Mouse (Mus musculus): ENCODE measurements around the gene Il4ra. TPM values are rescaled to one million over a fixed set of nuclear protein-coding genes. Genes with fewer than 3 reads are reported as not detected.
A peak's percentile ranks its signal among the peaks of the same experiment; 100 is the strongest.

The Il4ra gene
- total RNA-seq, 2 experiments from 2014 or later: 5.0 to 6.3 TPM

DNA sequence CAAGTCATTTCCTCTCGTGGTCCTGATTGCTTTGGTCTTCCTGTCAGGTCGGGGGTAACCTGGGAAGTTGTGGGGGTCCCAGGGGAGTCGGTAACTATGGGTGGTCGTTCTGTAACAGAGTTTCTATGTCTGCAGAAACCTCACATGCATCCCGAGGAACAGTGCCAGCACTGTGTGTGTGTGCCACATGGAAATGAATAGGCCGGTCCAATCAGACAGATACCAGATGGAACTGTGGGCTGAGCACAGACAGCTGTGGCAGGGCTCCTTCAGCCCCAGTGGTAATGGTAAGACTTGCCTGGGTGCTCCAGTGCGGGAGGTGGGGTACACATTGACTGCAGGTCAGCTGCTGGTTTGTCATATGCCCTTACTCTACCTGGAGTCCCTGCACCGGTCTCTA lies 17.0 kb downstream of the Il4ra start:
- peak; percentile 45 for DNase-seq
- intact Hi-C loops (cut with DNase I): no loop called here

DNA sequence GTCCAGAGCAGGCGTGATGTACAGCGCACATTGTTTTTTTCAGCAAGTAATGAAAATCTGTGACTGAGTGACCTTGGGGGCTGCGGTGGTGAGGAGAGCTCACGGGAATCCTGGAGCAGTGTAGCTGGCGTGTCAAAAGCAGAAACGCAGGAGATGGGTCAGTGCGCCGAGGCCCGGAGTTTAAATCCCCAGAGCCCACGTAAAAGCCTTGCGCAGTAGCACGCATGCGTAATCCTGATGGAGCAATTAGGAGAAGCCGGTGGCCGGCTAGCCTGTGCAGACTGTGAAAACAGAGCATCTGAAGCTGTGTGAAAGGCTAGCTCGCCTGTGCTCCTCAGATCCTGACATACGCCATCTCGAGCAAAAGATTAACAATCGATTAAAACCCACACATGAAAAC lies 20.0 kb downstream of the Il4ra start:
- no peak for DNase-seq
- intact Hi-C loops (cut with DNase I): no loop called here

DNA sequence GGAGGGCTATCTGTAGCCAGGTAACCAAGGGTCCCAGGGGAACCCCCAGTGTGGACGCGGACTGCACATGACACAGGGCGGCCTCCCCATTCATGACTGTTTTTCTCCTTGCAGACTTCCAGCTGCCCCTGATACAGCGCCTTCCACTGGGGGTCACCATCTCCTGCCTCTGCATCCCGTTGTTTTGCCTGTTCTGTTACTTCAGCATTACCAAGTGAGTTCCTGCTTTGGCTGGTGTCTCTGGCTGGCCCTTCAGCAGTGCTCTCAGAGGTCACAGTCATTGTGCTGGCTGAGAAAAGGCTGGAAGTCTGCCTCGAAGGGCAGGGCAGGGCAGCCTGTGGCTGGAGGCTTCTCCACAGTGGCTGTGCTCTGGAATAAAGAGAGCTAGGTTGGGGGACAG lies 20.8 kb downstream of the Il4ra start:
- intact Hi-C loops (cut with DNase I): no loop called here
- no peak for DNase-seq

- no peak for DNase-seq
- intact Hi-C loops (cut with DNase I): no loop called here
Observed at GRCm38 (mm10) chr7:125573849-125574248, 21.9 kb downstream of the Il4ra start.

GRCm38 (mm10) chr7:125574832-125575231 lies 22.9 kb downstream of the Il4ra start:
- intact Hi-C loops (cut with DNase I): no loop called here
- DNase-seq: no peak

- intact Hi-C loops (cut with DNase I): no loop called here
- no peak for DNase-seq
Observed at GRCm38 (mm10) chr7:125575738-125576540, 24.0 kb downstream of the Il4ra start.

- intact Hi-C loops (cut with DNase I): no loop called here
Observed at GRCm38 (mm10) chr7:125576982-125577381, 25.1 kb downstream of the Il4ra start.

DNA sequence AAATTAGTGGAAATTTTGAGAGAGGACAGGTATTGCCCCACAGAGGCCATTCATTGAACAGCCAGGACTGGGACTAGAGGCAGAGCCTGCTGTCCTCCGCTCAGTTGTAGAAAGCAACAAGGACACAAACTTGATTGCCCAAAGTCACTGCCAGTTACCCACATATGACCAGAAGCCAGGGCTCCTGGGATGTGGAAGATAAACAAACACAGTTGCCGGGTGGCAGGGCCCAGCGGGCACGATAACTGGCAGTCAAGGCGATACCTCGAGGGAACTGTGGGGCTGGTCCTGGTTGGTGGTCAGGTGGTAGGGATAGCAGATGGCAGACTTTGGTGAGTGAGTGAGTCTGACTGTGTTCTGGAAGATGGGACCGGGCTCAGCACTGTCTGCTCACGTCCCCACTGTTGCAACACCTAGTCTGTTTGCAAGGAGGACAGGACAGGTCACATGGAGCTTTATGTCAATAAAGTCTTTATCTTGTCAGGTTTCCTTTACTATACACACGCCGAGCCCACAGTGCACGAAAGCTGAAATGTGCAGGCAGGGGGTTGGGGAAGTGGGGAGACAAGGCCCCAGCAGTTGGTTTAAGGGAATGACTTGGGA lies 25.7 kb downstream of the Il4ra start:
- DNase-seq: peak; percentile 43
- intact Hi-C loops (cut with DNase I): no loop called here

More at GRCm38 (mm10) chr7:125576982-125577381, 25.1 kb downstream of the Il4ra start:
- DNase-seq: peak; percentile 83

- intact Hi-C loops (cut with DNase I): no loop called here
- DNase-seq: no peak
Observed at GRCm38 (mm10) chr7:125578106-125578505, 26.2 kb downstream of the Il4ra start.

DNA sequence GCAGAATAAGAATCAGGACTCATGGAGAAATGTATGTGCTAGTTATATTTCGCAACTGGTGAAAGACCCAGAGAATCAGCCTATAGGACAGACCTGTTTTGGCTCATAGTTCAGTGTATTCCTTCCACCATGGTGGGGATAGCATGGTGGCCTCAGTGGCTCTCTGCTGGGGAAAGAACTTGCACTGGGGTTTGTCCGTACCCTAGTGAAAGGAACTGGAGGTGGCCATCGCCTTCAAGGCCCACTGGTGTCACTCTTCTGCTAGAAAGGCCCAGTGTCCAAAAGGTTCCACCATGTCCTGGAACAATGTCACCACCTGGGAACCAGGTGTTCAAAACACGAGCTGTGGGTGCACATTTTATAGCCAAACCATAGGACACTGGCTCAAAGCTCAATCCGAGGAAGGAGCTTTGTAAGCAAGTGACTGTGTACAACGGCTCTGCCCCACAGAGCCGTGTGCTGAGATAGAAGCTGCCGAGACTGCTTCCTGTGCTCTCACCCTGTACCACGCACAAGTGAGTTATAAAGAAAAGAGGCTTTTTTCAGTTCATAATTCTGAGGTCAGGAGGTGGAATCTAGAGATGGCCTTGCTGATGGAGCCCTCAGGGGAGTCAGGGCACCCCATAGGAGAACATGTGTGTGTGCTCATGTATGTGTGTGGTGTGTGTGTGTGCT lies 27.8 kb downstream of the Il4ra start:
- DNase-seq: no peak

DNA sequence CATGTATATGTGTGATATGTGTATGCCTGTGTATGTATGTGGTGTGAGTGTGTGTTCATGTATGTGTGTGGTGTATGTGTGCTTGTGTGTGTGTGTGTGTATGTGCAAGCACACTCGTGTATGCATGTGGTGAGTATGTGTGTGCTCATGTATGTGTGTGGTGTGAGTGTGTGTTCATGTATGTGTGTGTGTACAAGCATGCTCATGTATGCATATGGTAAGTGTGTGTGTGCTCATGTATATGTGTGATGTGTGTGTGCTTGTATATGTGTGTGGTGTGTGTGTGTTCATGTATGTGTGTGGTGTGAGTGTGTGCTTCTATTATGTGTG lies 28.3 kb downstream of the Il4ra start:
- DNase-seq: no peak
- intact Hi-C loops (cut with DNase I): no loop called here

More for the DNA sequence above, 27.8 kb downstream of the Il4ra start:
- intact Hi-C loops (cut with DNase I): no loop called here

DNA sequence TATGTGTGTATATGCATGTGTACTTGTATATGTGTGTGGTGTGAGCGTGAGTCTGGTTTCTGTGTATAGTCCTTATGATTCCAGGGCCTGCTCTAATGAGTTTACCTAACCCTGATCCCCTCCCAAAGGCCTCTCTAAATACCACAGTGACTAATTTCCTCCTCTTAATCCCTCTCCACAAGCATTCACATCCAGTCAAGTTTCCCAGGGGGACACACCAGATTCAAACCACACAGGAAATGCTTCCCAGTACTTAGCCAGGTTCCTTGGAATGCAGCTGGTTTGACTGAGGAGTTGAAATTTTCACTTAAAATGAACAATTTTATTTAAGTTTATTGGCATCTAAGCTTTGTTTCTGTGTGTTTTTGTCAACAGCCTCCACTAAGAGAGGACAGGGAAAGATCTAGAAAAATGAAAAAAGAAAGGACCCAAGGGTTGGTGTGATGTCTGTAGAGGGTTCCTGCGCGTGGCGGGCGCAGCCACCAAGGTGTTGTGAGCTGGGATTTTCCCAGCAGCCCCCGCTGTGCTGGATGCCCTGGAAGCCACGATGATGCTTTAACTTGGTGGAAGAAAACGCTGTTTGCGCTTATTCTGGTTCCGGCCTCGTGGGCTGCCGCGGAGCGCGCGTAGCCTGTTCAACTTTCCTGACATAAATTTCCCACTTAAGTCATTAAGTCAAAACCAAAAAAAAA lies 28.9 kb downstream of the Il4ra start:
- intact Hi-C loops (cut with DNase I): loop anchor here (1.0 kb wide), 1 partner anchor 108 kb away; no protein-coding TSS in a partner anchor
- no peak for DNase-seq

DNA sequence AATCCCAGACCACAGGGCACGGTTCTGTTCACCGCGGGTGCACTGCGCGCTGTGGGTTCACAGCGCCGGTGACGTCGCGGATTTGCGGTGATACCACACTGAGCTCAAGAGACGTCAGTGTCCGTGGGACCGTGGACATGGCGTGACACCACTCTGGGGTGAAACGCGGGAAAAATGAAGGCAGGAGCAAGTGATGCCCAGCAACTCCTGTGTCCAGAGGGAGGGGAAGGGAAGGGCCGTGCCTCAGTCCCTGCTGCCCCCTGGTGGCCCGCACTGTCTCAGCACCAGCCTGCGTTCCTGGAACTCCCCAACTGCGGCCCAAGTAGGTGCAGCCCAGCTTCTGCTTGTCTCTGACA lies 29.4 kb downstream of the Il4ra start:
- DNase-seq: peak; percentile 89
- intact Hi-C loops (cut with DNase I): loop anchor here (1.0 kb wide), 1 partner anchor 109 kb away; no protein-coding TSS in a partner anchor

DNA sequence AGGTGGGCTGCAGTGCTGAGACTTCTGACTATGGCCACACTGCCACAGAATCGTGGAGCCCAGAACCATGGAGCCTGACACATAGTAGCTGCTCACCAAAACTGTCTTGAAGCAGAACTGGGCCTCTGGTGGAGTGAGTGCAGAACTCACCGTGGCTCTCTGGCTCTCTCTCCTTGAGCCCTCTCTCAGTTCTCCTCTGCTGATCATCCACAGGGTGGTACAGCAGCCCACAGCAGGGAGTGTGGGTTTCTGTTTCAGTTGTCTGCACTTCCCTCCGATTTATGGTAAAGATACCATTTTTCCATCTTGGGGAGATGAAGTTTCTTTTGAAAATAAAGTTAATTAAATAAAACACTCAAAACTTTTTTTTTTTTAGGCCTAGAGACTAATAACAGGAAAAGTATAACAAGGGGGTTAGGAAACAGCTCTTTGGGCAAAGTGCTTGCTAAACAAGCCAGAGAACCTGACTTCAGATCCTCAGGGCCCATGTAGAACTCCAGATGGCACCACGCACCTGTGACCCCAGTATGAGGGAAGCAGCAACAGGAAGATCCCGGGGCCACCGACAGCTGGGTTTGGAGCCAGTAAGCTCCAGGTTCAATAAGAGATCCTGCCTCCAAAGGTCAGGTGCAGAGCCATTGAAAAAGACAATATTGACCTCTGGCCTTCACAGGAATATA lies 31.5 kb downstream of the Il4ra start:
- intact Hi-C loops (cut with DNase I): no loop called here
- DNase-seq: no peak

- intact Hi-C loops (cut with DNase I): no loop called here
- no peak for DNase-seq
Observed at GRCm38 (mm10) chr7:125584005-125584369, 32.1 kb downstream of the Il4ra start.

DNA sequence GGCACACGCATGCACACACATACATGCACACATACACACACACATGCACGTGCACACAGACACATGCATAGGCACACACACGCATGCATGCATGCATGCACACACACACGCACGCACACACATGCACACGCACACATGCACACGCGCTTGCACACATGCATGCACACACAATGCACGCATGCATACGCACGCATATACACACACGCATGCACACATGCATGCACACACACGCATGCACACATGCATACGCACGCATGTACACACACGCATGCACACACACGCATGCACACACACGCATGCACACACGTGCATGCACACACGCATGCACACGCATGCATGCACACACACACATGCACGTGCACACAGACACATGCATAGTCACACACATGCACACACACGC lies 34.4 kb downstream of the Il4ra start:
- intact Hi-C loops (cut with DNase I): no loop called here
- no peak for DNase-seq

DNA sequence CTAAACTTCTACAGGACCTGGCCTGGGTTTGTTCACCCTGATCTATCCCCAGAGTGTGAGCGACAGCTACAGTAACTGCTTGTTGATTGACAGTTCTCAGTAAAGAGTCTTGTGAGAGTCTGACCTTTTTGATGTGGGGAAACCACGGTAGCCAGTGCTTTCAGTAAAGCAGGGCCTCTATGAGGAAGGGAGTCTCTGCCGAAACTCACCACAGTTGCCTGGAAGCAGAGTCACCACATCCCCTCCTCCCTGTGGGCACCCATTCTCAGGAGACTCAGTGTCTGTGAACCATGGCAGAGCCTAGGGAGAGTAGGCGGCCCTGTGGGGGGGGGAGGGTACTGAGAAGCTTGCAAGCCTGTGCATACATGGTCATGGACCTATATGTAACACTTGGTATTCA lies 36.8 kb downstream of the Il4ra start:
- intact Hi-C loops (cut with DNase I): no loop called here
- DNase-seq: no peak

DNA sequence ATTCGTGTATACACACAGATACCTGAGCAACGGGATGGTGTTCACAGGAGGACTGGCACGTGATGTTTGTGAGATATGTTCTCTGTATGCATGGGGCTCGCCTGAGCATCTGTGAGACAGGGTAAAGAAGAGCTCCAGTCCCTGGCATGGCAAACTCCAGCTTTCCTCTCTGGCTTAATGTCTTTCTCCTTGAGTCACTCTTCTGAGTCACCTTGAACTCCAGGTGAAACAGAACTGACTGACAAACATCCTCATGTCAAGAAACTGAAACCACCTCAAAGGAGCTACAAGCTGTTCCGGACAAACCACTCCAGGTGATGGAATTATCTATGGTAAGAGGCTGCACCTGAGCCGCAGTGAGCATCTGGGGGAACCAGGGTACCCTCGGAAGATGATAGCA lies 38.0 kb downstream of the Il4ra start:
- no peak for DNase-seq
- intact Hi-C loops (cut with DNase I): no loop called here

DNA sequence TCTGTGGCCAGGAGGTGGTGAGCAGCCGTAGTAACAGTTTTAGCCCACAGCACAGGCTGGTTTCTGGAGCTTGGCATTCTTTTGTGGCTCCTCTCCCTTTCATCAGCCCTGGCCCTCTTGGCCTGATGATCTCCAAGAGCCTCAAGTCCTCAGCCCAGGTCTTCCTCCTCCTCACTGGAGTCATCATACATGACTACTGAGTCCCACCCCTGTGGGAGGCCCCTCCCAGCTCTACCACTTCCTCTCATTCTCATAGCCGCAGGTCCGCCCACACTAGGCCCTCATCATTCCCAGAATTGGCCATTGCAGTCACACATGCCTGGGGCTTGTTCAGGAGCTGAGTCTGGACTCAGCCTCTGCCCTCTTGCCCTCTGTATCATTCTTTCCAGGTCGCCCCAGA lies 41.9 kb downstream of the Il4ra start:
- intact Hi-C loops (cut with DNase I): no loop called here
- no peak for DNase-seq

- intact Hi-C loops (cut with DNase I): no loop called here
- DNase-seq: no peak
Observed at GRCm38 (mm10) chr7:125596406-125596805, 44.5 kb downstream of the Il4ra start.

GRCm38 (mm10) chr7:125597083-125597482 lies 45.2 kb downstream of the Il4ra start:
- no peak for DNase-seq
- intact Hi-C loops (cut with DNase I): no loop called here

Data from left cerebral cortex, postnatal 4 days (tissue).